Mouse (Mus musculus): ENCODE data around the gene Cox4i1. TPM values are rescaled to one million over a fixed set of nuclear protein-coding genes. Genes with fewer than 3 reads are reported as not detected.

Cox4i1 gene
- polyA plus RNA-seq (2012; fragmentation: generic; extraction: Trizol), result 1,000 to 10,000 TPM; 1,423 to 1,620 TPM

DNA sequence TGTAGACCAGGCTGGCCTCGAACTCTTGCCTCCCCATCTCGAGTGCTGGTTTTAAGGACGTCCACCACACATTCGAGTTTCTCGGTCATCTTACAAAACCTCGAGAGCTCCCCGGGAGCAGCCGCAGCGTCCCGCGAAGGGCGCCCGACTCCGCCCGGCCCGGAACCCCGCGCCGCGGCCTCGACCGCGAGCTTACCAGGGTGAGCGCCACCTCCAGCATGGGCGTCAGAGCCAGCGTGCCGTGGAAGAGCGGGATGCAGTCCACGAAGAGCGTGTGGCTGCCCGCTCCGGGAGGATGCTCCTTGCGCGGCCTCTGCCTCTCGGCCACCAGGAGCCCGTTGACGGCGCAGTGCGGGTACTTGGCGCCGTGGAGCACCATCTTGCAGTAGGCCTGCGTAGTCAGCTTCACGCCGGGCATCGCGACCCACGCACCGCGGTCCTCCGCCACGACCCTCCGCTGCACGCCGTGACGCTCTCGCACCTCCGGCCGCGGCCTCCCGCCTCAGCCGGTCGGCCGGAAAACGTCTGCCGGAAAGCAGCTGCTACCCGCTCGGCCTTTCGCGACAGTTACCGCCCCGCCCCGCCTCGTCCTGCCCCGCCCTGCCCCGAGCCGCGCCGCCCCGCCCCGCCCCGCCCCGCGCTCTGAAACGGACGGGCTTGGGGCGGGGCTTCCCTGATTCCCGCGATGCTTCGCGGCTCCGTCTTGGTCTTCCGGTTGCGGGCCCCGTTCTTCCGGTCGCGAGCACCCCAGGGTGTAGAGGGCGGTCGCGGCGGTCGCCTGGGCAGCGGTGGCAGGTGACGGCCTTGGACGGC is at the start of gene Cox4i1, which contains the start of gene Gm27021:
Cox4i1 (plus strand) TSS at position 662 of the 813 bp plus-strand sequence.
Gm27021 (minus strand) TSS at position 519 of the 813 bp plus-strand sequence.

DNA sequence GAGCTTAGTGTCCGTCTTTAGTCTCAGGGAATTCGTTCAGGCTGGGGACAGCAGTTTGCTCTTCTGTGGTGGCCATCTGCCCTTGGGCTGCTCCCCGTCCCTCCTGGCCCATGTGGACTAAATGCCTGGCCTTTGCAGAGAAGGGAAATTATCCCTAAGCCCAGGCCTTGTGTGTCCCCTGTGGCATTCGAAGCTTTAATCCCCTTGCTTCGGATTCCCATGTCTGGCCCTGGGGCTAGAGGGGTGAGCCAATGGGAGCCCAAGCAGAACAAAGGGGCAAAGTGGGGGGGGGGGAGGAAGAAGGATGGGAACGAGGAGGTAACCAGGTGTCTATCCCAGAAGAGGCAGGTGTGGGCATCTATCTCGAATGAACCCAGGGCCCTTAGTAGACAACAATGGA is 20.5 kb upstream of the Cox4i1 start, which contains the start of gene 1190005I06Rik:
1190005I06Rik (minus strand) TSS at position 101 of the 400 bp plus-strand sequence.

DNA sequence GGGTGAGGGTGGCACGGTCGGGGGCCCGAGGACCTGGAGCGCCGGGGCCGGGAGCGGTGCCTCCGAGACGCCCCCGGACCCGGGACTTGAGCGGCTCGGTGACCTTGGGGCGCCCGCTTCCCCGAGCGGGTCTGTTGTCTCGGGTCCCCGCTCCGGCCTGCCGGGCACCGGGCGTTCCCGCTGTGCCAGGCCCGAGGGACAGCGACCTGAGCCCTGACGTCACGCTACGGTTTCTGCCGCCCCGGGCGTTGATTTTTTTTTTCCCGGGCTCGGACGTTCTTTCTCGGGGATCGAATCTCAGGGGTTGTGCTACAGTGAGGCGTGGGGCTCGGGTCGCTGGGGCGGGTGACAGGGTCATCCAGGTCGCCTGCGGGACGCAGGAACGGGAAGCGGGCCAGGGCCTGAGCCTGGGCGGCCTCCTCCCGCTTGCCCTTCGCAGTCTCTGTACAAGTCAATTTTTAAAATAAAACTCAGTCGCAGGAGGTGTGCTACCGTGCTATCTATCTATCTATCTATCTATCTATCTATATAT is 418 bp downstream of the Cox4i1 start, which contains the start of gene Emc8:
Emc8 (minus strand) TSS at position 200 of the 532 bp plus-strand sequence.

Other genes starting within 250 kb of the Cox4i1 start
- gene Gins2, start 78.9 kb upstream of the Cox4i1 start, polyA plus RNA-seq (2012; fragmentation: generic; extraction: Trizol), result 10 to 100 TPM; 38.8 to 43.1 TPM
- 10 to 100 TPM; 28.1 to 64.3 TPM for gene 1190005I06Rik, start 20.6 kb upstream of the Cox4i1 start, polyA plus RNA-seq (2012; fragmentation: generic; extraction: Trizol)
- gene Gm27021, start 143 bp upstream of the Cox4i1 start, polyA plus RNA-seq (2012; fragmentation: generic; extraction: Trizol), result 1 to 10 TPM; 1.6 to 2.1 TPM
- gene Emc8, start 351 bp downstream of the Cox4i1 start, polyA plus RNA-seq (2012; fragmentation: generic; extraction: Trizol), result 100 to 1,000 TPM; 176 to 244 TPM
- gene Irf8, start 68.1 kb downstream of the Cox4i1 start, polyA plus RNA-seq (2012; fragmentation: generic; extraction: Trizol), result not detected